Mouse (Mus musculus) kidney, postnatal 25 days (tissue): ENCODE data around the gene Gjb1.
A peak's percentile ranks its signal among the peaks of the same experiment; 100 is the strongest.
"Not testable (repeated sequence)": the region's sequence is repeated elsewhere in the genome, so short reads cannot be mapped to it uniquely, and the experiment has no call there.

Experiments used
- DNase-seq, 2 experiments: peaks; one replicate each; pipeline ENCODE4 v3.0.0; 2021; ENCODE audit warnings: mixed read lengths in 2 of 2

Gene Gjb1

DNA sequence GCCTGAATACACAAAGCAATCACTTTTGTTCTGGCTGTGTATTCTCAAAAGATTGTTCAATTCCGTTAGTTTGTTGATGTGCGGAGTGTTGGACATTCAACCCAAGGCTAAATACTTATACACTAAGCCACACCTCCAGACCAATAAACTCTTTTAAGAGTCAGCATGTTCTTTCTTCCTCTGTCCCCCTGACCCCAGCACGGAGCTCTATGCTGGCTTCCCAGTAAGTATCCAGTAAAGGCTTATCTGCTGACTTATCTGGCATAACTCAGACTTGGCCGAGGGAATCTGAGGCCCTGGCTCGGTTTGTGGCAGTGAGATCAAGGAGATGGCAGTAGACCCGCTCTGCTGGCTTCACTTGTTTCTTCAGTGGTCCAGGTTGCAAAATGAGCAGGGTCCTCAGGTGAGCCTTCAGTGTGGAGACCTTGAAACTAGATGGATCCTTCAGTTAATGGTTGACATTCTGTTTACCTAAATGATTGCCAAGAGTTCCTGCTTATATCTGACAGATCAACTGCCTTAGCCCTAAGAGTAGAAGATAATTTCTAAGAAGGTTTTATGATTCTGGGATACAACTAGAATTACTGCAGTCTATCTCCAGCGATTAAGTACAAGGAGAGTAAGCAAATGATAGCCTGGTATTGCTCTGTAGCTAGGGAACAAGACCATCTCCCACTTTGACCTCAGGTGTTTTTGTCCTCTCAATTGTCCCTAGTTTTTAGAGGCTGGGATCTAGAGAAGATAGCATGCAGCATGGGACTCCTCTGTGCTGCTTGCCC lies at the start of gene Gjb1:
Gjb1 (plus strand) TSS at position 189 of the 779 bp plus-strand sequence.
- DNase-seq = no peak

DNA sequence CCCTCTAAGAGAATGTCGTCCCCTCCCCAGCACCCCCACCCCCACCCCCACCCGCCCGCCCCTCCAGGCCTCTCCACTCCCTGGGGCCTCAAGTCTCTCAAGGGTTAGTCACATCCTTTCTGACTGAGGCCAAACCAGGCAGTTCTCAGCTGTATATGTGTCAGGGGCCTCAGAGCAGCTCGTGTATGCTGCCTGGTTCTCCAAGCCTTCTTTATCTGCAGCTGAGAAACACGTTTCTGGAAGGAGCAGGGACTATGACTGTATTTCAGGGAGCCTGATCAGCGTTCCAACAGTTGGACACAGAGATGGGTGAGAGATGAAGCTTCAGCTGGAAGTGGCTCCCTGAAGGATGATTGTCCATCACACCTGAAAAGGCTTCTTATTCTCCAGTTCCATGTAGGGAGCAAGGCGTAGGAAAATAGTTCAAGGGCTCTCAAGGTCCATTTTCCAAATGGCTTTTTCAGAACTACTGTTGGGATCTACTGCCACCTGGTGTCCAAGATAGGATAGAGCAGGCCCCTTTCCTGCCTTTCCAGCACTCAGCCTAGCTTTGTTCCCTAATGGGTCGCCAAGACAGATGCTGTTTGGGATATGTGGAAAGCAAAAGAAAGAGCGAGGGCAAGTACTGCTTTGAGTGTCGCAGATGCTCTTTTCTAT lies 46.7 kb upstream of the Gjb1 start:
- DNase-seq = peak; percentile 51 to 68

DNA sequence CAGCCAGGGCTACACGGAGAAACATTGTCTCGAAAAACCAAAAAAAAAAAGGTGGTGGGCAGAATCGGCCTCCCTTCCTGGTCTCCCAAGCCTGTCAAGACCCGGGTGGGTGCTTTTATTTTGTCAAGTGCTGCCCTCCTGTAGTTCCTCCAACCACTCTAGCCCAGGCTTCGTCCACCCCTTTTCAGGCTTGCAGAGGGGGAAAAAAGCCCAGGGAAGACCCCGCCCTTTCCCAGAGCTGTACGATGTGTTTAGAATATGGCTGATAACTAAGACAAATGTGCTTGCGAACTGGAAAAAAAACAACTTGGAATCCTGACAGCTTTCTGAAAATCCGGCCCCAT lies 44.2 kb upstream of the Gjb1 start:
- DNase-seq = peak in 1 of 2 experiments; percentile 48

DNA sequence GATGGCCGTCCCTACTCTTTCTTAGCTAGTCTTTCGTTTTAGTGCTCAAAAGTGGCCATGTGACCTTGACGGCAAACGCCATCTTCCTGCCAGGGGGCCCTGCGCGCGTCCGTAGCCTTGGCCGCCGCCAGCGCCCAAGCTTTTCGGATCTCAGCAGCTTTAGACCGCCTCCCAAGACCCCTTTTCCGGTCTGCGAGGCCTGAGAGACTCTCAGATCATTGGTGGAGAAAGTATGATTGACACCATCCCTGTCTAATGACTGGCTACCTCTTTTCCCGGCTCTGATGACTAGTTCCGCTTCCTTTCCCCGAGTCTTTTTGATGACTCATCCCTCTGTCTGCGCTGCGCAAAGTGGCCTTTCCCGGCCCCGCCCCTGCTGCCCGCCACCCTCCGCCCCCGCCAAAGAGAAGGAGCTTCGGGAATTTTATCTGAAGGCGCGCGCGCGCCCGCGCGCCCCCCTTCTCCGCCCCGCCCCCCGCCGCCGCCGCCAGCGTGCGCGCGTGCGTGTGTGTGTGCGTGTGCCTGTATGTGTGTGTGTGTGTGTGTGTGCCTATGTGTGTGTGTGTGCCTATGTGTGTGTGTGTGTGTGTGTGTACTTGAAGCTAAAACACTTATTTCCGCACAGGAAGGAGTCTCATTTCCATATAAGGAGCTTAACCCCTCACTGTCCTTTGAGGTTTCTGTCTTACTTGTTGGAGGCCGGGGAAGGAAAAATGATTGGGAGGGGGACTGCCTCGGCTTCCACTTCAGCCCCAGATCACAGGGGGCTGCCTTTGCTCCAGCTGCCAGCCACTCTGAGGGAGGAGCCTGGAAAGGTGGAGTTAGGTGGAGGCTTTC lies 43.6 kb upstream of the Gjb1 start:
- DNase-seq = peak; percentile 80 to 94

DNA sequence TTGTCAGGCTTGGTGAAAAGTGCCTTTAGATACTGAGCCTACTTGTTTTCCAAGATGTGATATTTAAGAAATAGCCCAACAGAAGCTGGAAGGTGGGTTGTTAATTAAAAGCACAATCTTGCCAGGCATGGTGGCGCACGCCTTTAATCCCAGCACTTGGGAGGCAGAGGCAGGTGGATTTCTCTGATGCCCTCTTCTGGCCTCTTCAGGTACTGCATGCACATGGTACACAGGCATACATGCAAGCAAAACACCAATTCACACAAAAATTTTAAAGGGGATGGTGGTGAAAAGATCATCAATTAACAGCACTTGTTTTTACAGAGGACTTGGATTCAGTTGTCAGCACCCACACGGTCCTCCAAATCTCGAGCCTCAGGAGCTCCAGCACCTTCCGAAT lies 41.6 kb upstream of the Gjb1 start:
- DNase-seq = peak in 1 of 2 experiments; percentile 31

DNA sequence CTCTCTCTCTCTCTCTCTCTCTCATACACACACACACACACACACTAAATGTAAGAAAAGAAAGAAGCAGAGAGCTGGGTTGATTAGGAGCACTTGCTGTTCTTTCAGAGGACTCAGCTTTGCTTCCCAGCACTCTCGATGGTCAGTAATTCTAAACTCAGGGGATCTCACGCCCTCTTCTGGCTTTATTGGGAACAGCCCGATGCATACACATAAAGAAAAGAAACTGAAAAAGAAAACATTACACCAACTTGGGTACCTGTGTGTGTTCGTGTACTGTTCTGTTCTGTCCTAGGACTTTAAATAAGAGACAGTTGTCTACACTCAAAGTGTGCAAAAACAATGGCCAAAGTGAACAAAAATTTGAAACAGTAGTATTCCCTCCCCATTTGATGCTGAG lies 37.5 kb upstream of the Gjb1 start:
- no peak for DNase-seq

DNA sequence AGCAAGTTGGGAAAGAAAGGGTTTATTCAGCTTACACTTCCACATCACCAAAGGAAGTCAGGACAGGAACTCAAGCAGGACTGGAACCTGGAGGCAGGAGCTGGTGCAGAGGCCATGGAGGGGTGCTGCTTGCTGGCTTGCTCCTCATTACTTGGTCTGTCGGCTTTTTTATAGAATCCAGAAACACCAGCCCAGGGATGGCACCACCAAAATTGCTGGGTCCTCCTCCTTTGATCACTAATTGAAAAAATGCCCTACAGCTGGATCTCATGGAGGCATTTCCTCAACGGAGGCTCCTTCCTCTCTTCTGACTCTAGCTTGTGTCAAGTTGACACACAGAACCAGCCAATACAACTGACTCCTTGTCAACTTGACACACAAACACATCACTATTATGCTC lies 33.3 kb upstream of the Gjb1 start:
- DNase-seq = not testable (repeated sequence)

DNA sequence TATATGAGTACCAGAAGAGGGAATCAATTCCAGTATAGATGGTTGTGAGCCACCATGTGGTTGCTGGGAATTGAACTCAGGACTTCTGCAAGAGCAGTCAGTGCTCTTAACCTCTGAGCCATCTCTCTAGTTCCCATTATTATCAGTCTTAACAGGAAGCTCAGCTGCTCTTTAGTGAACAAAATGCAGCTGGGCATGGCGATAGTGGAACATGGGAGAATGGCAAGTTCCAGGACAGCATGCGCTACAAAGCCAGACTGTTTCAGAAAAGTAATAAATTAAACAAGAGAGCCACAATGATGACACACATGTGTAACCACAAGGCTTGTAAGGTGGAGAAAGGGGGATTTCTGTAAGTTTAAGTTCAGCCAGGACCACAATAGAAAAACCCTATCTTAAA lies 30.7 kb upstream of the Gjb1 start:
- DNase-seq = no peak

DNA sequence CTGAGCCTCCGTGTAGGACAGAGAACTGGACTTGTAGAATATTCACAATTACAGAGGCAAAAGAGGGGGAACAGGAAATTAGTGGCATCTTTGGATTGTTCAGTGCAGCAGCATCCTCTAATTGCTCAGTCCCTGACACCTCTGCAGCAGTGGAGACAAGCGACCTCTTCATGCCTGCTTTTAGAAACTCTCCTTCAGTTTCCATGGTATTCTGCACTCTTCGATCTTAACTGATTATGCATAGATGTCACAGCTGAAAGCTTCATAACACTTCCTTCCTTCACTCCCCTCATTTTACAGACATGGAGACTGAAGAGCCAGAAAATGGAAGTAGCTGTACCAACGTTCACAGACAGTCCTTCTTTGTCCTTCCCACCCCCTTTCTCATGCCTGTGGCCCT lies 29.7 kb upstream of the Gjb1 start:
- no peak for DNase-seq

DNA sequence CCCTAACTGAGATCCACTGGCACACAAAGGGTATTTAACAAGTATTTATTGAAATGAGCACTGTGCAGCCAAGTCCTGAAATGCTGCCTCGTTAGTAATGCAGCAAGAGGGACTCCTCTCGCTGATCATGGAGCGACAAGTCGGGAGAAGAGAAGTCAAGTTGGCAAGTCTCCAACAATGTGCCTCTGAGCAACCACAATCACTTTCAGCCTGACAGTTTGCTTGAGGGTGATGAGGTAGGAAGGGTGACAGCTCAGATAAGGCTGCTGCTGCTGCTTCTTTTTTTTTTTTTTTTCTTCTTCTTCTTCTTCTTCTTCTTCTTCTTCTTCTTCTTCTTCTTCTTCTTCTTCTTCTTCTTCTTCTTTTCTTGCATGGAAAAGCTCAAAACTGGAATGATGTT lies 25.0 kb upstream of the Gjb1 start:
- DNase-seq = no peak

DNA sequence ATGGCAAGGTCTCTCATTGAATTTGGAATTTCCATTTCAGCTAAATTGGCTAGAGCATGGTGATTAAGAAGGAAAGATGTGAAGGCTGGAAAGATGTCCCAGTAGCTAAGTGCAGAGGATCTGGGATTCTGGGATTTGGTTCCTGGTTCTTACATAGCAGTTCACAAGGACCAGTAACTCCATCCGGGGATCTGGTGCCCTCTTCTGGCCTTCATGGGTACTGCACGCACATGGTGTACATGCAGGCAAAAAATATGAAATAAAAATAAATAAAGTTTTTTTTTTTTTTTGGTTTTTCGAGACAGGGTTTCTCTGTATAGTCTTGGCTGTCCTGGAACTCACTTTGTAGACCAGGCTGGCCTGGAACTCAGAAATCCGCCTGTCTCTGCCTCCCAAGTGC lies 17.3 kb upstream of the Gjb1 start:
- DNase-seq = peak in 1 of 2 experiments; percentile 4

DNA sequence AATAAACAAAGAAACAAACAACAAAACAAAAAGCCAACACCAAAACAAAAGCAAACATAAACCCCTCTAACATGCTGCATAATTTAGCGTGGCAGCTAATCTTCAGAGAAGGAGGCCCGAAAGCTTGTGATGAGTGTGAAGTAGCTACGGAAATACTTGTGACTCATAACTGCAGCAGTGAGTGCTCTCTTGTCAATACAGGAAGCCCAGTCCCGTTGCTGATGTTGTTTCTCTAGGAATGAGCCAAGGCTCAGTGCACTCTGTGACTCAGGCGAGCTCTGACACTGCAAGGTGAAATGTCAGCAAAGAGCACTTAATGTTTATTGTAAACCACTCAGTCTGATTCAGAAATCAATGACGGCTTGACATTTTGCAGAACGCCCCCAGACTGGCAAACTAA lies 7.2 kb upstream of the Gjb1 start:
- no peak for DNase-seq

DNA sequence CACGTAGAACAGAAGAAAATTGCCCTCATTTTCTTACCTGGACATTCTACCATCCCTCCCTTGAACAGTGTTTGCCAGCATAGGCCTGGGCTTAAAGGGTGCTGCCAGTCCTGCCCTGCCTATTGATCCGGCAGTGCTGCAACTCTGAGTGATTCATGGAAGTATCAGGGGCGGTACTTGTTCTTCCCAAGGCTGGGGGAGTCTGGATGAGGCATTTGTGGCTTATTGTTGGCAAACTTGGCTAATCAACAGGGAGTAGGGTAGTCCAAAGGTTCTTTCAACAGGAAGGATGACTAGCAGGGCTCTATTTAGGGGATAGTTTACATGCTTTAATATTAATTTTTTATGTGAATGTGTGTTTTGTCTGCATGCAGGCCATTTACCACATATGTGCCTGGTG lies 5.6 kb upstream of the Gjb1 start:
- DNase-seq = no peak

DNA sequence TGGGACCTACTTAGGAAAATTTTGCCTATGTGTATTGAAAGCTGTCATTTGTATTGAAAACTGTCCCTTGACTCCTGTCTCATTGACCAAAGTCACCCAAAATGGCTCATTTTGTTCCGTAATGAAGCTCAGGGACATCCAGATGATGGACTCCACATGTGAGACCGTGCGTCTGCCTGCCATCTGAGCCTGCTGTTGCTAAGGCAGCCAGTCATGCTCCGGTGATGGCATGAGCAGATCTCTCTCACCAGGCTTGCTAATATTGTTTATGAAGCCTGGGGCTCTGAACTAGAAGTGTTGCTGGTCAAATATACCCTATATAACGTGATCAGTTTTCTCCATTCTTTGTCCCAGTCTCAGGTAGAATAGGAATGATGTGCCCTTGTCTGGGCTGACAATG lies 3.2 kb upstream of the Gjb1 start:
- DNase-seq = no peak

DNA sequence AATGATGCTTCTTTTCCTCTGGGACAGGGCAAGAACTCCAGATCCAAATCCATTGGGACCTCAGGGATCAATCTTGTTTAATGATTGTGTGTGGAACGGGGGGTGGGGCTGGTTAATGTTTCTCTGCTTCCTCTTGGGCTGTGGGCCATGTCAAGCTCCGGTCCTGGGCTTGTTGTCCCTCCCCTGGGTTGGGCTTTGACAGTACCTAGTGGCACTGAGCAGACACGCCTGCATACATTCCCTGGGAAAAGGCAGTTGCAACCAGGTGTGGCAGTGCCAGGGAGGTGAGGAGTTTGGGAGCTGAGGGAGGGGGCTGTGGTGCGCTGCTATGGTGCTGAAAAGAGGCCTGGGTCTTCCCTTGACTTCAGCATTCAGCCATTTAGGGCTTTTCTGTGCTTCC lies 898 bp downstream of the Gjb1 start:
- peak; percentile 78 to 89 for DNase-seq

DNA sequence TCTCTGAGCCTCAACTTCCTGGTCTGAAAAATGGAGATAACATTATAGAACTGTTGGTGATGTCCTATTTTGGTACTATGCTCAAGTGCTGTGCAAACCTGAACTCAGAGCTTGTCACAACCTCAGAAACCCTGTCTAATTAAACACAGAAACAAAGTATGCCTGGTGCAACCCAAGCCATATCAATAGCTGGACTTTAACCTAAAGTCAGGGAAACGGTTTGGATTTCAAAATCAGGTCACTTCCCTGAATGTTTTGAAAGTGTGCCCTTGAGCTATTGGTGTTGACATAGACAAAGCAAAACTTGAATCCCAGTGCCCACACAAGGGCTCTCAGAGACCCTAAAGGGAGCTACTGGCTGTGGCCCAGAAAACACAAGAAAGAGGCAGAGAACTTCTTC lies 3.6 kb downstream of the Gjb1 start:
- no peak for DNase-seq

DNA sequence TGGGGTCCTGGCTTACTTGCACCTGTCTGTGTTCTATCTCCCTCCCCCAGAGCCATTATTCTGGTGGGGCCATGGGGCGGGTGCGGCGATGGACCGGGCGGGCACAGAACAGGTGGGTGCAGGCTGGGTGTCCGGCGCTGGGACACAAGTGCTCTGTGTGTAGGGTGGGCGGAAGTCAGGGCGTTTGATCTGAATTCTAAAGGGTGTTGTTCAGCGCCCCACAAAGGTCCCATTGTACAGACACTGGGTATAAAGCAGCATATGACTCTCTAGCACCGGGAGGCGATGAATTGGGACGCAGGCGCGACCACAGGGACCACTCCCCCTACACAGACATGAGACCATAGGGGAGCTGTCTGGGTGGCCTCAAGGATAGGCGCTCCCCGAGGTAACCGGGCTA lies 7.3 kb downstream of the Gjb1 start:
- DNase-seq = no peak

DNA sequence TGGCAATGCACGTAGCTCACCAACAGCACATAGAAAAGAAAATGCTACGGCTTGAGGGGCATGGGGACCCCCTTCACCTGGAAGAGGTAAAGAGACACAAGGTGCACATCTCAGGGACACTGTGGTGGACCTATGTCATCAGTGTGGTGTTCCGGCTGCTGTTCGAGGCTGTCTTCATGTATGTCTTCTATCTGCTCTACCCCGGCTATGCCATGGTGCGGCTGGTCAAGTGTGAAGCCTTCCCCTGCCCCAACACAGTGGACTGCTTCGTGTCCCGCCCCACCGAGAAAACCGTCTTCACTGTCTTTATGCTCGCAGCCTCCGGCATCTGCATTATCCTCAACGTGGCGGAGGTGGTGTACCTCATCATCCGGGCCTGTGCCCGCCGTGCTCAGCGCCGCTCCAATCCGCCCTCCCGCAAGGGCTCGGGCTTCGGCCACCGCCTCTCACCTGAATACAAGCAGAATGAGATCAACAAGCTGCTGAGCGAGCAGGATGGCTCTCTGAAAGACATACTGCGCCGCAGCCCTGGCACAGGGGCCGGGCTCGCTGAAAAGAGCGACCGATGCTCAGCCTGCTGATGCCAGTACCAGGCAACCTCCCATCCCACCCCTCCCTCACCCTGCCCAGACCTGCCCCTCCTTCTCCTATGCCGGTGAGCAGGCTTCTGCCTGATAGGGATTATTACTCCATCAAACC lies 8.4 kb downstream of the Gjb1 start:
- no peak for DNase-seq

DNA sequence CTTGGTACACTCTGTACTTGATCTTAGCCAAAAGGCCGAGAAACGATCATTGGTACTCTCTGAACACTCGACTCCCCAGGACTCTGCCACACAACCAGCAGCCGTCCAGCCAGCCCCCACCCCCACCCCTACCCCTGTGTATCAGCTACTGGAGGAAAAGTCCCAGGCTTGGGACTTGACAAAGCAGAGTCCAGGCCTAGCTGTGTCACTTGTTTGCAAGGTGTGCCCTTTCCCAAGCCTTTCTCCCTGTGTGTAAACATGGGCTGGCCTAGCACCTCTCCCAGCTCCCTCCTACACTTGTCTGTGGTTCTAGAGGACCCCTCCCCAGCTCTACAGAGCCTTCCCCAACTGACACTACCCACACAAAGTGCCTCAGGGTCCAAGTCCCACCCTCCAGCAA lies 10.0 kb downstream of the Gjb1 start:
- no peak for DNase-seq

DNA sequence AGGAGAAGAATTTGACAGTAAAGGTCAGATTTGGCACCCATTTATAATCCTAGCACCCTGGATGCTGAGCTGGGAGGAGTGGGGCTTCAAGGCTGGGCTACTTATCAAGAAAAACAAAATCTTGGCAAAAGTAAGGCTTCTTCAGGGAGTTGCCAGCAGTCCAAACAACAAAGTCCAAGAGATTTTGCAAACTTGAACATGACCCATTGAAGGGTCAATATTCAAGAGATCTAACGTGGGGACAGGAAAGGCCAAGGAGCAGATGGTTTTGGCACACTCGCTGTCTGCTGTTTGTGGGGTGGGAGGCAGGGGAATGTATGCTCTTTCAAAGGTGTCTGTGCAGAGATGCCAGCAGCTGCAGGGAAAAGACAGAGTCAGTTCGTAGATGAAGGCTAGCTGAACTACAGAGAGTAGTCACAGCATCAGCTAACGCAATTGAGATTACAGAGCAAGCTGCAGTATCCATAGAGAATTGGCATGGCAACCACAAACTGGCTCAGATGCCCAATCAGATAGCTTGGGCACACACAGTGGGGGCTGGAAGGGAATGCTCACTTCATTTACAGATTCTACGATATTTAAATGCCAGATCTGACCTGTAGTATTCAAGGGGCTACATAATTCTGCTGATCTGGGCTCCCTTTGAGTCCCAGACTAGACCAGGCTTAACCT lies 12.8 kb downstream of the Gjb1 start:
- DNase-seq = peak in 1 of 2 experiments; percentile 1

DNA sequence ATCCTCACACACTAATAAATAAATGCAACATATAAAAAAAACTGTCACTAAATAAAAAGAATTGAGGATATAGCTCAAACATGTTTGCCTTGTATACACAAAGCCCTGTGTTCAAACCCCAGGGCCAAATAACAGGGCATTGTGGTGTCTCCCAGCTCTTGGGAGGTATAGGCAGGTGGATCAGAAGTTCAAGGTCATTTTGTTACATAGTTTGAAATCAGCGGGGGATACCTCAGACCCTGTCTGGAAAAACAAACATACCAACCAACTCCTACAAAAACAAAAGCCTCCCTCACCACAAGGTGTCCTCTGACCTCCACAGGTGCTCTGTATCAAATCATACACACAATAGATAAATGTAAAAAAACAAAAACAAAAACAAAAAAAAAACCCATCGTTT lies 18.2 kb downstream of the Gjb1 start:
- no peak for DNase-seq

DNA sequence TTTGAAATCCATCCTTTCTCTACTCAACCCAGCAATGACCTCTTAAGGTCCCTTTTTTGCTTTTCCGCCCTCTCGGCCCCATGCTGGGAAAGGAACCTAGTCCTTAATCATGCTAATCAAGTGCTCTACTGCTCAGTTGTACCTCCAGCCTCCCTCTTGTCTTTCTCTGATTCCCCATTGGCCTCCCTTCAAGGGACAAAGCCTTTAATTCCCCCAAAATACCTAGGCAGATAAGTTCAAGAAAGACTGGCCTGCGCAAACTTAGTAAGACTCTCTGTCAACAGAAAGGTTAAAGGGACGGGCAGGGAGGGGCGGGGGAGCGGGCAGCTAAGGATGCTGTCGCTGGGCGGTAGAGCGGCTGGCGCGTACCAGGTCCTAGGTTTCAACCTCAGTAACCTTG lies 20.3 kb downstream of the Gjb1 start:
- DNase-seq = no peak
